Mouse (Mus musculus) testis, adult 2 months (tissue): ENCODE measurements at regions not wholly inside any gene's neighbourhood (a gene's known extent, or its start where the extent isn't known, plus 50 kb on each side); places are given as distances from the start of the nearest gene placed in this dataset.

Experiments
- H3K27ac ChIP-seq: fragments of 200-500 bp; 2 replicates; pipeline ENCODE4 v1.5.1; 2012; ENCODE audit warnings: low read depth, low read length; ENCODE audit not compliant: control insufficient read depth, insufficient read depth
- H3K27me3 ChIP-seq: fragments of 200-500 bp; 2 replicates; pipeline ENCODE4 v1.6.1; 2012; ENCODE audit warnings: mild to moderate bottlenecking, low read length, moderate library complexity; ENCODE audit not compliant: control insufficient read depth, insufficient read depth
- H3K36me3 ChIP-seq: fragments of 200-500 bp; 2 replicates; pipeline ENCODE4 v1.6.1; 2012; ENCODE audit warnings: mild to moderate bottlenecking, low read length; ENCODE audit not compliant: control insufficient read depth, insufficient read depth
- H3K4me1 ChIP-seq: fragments of 200-500 bp; 2 replicates; pipeline ENCODE4 v1.6.1; 2012; ENCODE audit warnings: low read length; ENCODE audit not compliant: control insufficient read depth, insufficient read depth
- H3K4me3 ChIP-seq: fragments of 200-500 bp; 2 replicates; pipeline ENCODE4 v1.5.1; 2012; ENCODE audit warnings: low read depth, mild to moderate bottlenecking, low read length, moderate library complexity, mixed read lengths; ENCODE audit not compliant: control insufficient read depth
- CTCF ChIP-seq: fragments of 200-500 bp; IDR thresholded peaks from 2 replicates; pipeline ENCODE4 v1.5.1; 2012; ENCODE audit warnings: low read depth, mild to moderate bottlenecking, inconsistent platforms, low read length, moderate library complexity; ENCODE audit not compliant: control insufficient read depth, insufficient read depth, insufficient replicate concordance
- POLR2A ChIP-seq: fragments of 200-500 bp; IDR thresholded peaks from 2 replicates; pipeline ENCODE4 v1.6.1; 2012; ENCODE audit warnings: low read depth, mild to moderate bottlenecking, inconsistent platforms, low read length, moderate library complexity; ENCODE audit not compliant: control insufficient read depth

DNA sequence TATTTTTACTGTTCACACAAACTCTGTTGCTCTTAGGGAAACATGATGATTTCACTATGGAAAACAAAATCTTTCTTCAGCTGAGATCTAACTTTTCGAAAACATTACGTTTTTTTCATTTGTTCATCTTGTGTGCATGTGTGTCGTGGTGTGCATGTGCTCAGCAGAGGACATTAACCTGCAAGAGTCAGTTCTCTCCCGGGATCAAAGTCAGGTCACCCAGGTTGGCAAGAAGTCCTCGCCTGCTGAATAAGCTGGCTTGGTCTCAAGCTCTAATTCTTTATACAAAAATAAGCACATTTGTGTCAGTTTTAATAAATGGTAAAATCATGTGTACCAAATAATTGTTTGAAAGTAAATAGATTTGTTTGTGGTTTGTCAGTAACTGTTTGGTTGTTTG is 105.2 kb upstream of the Foxn2 start:
- no peaks in the 10 kb centered on the region for H3K27me3 ChIP-seq
- no peak overlapping the region for H3K27ac ChIP-seq
- H3K4me3 ChIP-seq: no peak overlapping the region
- peaks cover 4% of the 10 kb centered on the region for H3K4me1 ChIP-seq
- no peaks in the 10 kb centered on the region for H3K36me3 ChIP-seq
- TF ChIP-seq POLR2A (no peak), CTCF (no peak)

GRCm38 (mm10) chr17:88336140-88336769 is 104.3 kb upstream of the Foxn2 start:
- Histone ChIP-seq H3K4me1 (peaks cover 2% of the 10 kb centered on the region; the same call in 1 of the 2 replicates), H3K27ac (no peak overlapping the region), H3K27me3 (no peaks in the 10 kb centered on the region), H3K36me3 (no peaks in the 10 kb centered on the region), H3K4me3 (no peak overlapping the region)
- TF ChIP-seq CTCF: no peak
- TF ChIP-seq POLR2A: no peak

- TF ChIP-seq POLR2A (no peak), CTCF (no peak)
- peaks cover 2% of the 10 kb centered on the region; the same call in 1 of the 2 replicates for H3K4me1 ChIP-seq
- H3K4me3 ChIP-seq: no peak overlapping the region
- no peaks in the 10 kb centered on the region for H3K36me3 ChIP-seq
- no peaks in the 10 kb centered on the region for H3K27me3 ChIP-seq
- no peak overlapping the region for H3K27ac ChIP-seq
Measured at GRCm38 (mm10) chr17:88337649-88338404, 102.7 kb upstream of the Foxn2 start.

DNA sequence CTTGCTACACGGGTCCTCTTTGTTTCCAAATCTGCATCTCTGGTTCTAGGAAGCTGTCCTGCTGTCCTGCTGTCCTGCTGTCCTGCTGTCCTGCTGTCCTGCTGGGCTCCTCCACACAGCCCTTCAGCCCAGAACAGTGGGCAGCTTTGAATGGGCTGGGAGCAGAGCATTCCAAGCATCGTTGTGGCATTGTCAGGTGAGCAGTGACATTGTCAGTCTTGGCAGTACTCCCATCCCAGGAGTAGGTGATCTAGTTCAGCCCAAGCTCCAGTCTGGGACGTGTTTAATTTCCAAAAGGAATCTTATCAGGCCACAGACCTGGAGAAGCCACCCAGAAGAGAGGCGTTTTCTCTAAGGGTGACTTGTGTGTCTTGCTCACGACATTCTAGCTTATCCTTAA is 99.4 kb upstream of the Foxn2 start:
- Histone ChIP-seq H3K27me3 (no peaks in the 10 kb centered on the region), H3K4me1 (peaks cover 2% of the 10 kb centered on the region; the same call in 1 of the 2 replicates), H3K36me3 (no peaks in the 10 kb centered on the region), H3K4me3 (peak overlapping the region; percentile 18; the same call in 1 of the 2 replicates), H3K27ac (0 out of 2 replicates have a peak overlapping the region, but pooled peaks have one; percentile 18)
- TF ChIP-seq CTCF (no peak), POLR2A (no peak)

GRCm38 (mm10) chr17:88341599-88341998 is 98.9 kb upstream of the Foxn2 start:
- Histone ChIP-seq H3K4me1 (no peaks in the 10 kb centered on the region), H3K36me3 (no peaks in the 10 kb centered on the region), H3K27me3 (no peaks in the 10 kb centered on the region), H3K4me3 (no peak overlapping the region), H3K27ac (no peak overlapping the region)
- TF ChIP-seq CTCF: no peak
- no peak for TF ChIP-seq POLR2A

DNA sequence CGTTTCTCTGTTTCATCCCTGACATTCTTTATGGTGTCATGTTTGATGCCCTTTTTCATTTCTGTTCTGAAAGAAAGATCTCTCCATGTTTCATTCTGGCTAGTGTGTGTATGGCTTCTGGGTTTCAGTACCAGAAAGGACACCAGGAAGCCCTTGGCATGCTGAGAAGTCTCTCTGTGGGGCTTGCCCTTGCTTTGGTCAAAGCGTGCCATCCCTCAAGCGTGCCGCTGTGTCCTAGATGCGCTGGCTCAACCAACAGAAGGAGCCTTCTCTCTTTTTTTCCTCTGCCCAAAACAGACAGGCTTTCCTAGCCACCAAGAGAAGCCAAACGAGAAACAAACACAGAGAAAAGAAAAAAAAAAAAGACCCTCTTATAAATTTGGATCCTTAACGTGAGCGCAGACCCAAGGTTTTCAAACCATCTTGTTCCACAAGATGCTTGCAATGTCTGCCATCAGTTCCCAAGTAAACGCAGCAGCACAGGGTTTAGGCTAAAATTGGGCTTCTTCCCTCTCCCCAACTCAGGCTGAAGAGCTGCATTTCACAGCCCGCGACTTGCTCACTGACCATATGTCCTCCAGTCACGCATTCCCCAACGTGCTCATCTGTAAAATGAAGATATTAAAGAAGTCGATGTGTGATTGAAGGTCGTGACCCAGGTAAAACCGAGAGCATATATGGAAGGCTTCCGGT is 97.3 kb upstream of the Foxn2 start:
- Histone ChIP-seq H3K4me1 (no peaks in the 10 kb centered on the region), H3K27ac (no peak overlapping the region)

DNA sequence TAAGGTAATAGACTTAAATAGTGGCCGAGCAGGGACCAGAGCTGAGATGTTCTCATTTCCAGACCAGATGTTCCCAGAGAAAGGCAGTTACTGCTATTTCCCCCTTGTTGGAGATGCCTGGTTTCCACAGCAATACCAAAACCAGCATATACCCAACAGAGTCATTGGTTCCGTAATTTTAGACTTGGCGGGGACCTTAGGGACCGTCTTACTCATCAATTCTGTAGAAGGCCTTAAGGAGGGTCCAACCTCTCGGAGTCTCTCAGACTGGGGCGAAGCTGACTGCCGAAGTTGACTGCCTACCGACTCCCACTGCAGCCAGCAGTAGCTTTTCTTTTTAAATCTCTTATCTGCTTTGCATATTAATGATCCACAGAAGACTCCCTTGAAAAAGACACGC is 95.1 kb upstream of the Foxn2 start:
- no peak overlapping the region for H3K4me3 ChIP-seq
- no peak overlapping the region for H3K27ac ChIP-seq
- no peaks in the 10 kb centered on the region for H3K27me3 ChIP-seq
- no peaks in the 10 kb centered on the region for H3K4me1 ChIP-seq
- TF ChIP-seq CTCF: no peak
- TF ChIP-seq POLR2A: no peak
- H3K36me3 ChIP-seq: no peaks in the 10 kb centered on the region

More for the DNA sequence above, 97.3 kb upstream of the Foxn2 start:
- no peaks in the 10 kb centered on the region for H3K27me3 ChIP-seq
- no peaks in the 10 kb centered on the region for H3K36me3 ChIP-seq
- no peak overlapping the region for H3K4me3 ChIP-seq
- TF ChIP-seq CTCF (no peak), POLR2A (no peak)
